Mouse (Mus musculus) c-Kit-positive CD71-negative TER-119-negative erythroid progenitor cells, embryonic 14.5 days (primary cell): Measurements from ENCODE around the gene Car10.

Source experiments
- DNase-seq: peaks from one replicate; pipeline ENCODE4 v3.0.0-alpha.2; 2013; ENCODE audit warnings: low read depth

Gene Car10

GRCm38 (mm10) chr11:93097941-93098828, at the start of gene Car10:
Gene Car10, plus strand, starts transcription at chr11:93098028.
- no peak for DNase-seq

GRCm38 (mm10) chr11:93065021-93065420, 32.8 kb upstream of the Car10 start:
- no peak for DNase-seq

GRCm38 (mm10) chr11:93065656-93066181, 32.1 kb upstream of the Car10 start:
- no peak for DNase-seq

GRCm38 (mm10) chr11:93095588-93095987, 2.2 kb upstream of the Car10 start:
- no peak for DNase-seq

- DNase-seq = peak; percentile 16
Measured at GRCm38 (mm10) chr11:93097001-93097400, 827 bp upstream of the Car10 start.

- no peak for DNase-seq
Measured at GRCm38 (mm10) chr11:93097431-93097851, 387 bp upstream of the Car10 start.

GRCm38 (mm10) chr11:93098933-93099381, 1.1 kb downstream of the Car10 start:
- DNase-seq = no peak

- DNase-seq = no peak
Measured at GRCm38 (mm10) chr11:93099431-93100370, 1.9 kb downstream of the Car10 start.

- no peak for DNase-seq
Measured at GRCm38 (mm10) chr11:93100606-93101005, 2.8 kb downstream of the Car10 start.

- no peak for DNase-seq
Measured at GRCm38 (mm10) chr11:93101106-93101505, 3.3 kb downstream of the Car10 start.

GRCm38 (mm10) chr11:93102321-93102720, 4.5 kb downstream of the Car10 start:
- no peak for DNase-seq

- DNase-seq = no peak
Measured at GRCm38 (mm10) chr11:93103101-93103815, 5.4 kb downstream of the Car10 start.

- DNase-seq = no peak
Measured at GRCm38 (mm10) chr11:93109451-93109850, 11.6 kb downstream of the Car10 start.

- no peak for DNase-seq
Measured at GRCm38 (mm10) chr11:93120766-93121415, 23.1 kb downstream of the Car10 start.

- DNase-seq = no peak
Measured at GRCm38 (mm10) chr11:93123691-93124090, 25.9 kb downstream of the Car10 start.

- DNase-seq = no peak
Measured at GRCm38 (mm10) chr11:93126466-93126865, 28.6 kb downstream of the Car10 start.

GRCm38 (mm10) chr11:93128481-93128880, 30.7 kb downstream of the Car10 start:
- no peak for DNase-seq

GRCm38 (mm10) chr11:93137841-93138240, 40.0 kb downstream of the Car10 start:
- DNase-seq = no peak

GRCm38 (mm10) chr11:93141727-93142126, 43.9 kb downstream of the Car10 start:
- DNase-seq = no peak

- peak; percentile 2 for DNase-seq
Measured at GRCm38 (mm10) chr11:93144544-93144943, 46.7 kb downstream of the Car10 start.

- DNase-seq = no peak
Measured at GRCm38 (mm10) chr11:93154910-93155309, 57.1 kb downstream of the Car10 start.
